Mouse (Mus musculus) megakaryocyte, embryonic 14.5 days (primary cell): ENCODE measurements around the gene Olfr344. TPM values are rescaled to one million over a fixed set of nuclear protein-coding genes. Genes with fewer than 3 reads are reported as not detected.

ENCODE experiments used
- H3K27me3 ChIP-seq: replicated peaks from 2 replicates; pipeline ENCODE3; 2012; ENCODE audit warnings: inconsistent platforms
- H3K36me3 ChIP-seq: replicated peaks from 2 replicates; pipeline ENCODE3; 2012; ENCODE audit warnings: low read length, inconsistent platforms, mixed read lengths
- H3K4me1 ChIP-seq: 2 replicates; pipeline ENCODE4 v1.6.1; 2012; ENCODE audit warnings: inconsistent platforms
- H3K4me3 ChIP-seq: replicated peaks from 2 replicates; pipeline ENCODE3; 2012; ENCODE audit warnings: moderate library complexity, mild to moderate bottlenecking, inconsistent platforms
- H3K9me3 ChIP-seq: 2 replicates; pipeline ENCODE4 v1.6.1; 2012; ENCODE audit warnings: inconsistent platforms
- FLI1 ChIP-seq: IDR thresholded peaks from 2 replicates; pipeline ENCODE4 v1.6.1; 2012; ENCODE audit warnings: low read length, inconsistent platforms, mixed read lengths
- GATA1 ChIP-seq: IDR thresholded peaks from 3 replicates; pipeline ENCODE4 v1.6.1; 2012; ENCODE audit warnings: mixed read lengths, low read length, inconsistent platforms, borderline replicate concordance
- polyA plus RNA-seq: library from polyadenylated mRNA; stranded (reverse); fragments of >175 nt; gene quantifications from 2 replicates; pipeline ENCODE4 v1.2.3, GENCODE M21; 2012; ENCODE audit warnings: low replicate concordance; ENCODE audit not compliant: insufficient read depth

Gene Olfr344
- polyA plus RNA-seq, result not detected in 2 replicates

- no peak for TF ChIP-seq GATA1
- TF ChIP-seq FLI1, result no peak
- Histone ChIP-seq H3K27me3 (no peaks in the 10 kb centered on the region), H3K4me1 (no peaks in the 10 kb centered on the region), H3K36me3 (no peaks in the 10 kb centered on the region), H3K9me3 (0 out of 2 replicates have a peak, but pooled peaks cover 3% of the 10 kb centered on the region), H3K4me3 (no peak within 1 kb of the TSS)
Observed at GRCm38 (mm10) chr2:36566362-36566761, at the start of gene Olfr344. Gene Olfr344 (plus strand): TSS chr2:36566662.

DNA sequence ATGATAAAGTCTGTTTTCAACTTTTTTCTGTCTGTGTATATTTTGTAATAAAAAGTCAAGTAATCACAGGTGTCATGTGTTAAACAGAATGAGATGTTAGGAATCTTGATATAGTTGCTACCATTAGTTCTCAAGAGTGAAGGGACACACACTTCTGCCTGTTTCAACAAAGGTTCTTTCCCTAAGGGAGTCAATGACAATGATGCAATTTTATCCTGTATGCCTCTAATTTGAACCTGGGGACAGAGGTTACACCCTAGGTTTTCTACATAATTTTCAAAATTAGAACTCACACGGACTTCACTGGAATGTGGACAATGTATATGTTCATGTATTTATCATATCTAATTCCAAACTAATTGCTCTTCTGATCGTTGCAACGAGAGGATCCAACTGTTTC is 41.8 kb upstream of the Olfr344 start, which contains the start of gene Olfr342:
Gene Olfr342 (plus strand): TSS at position 301 of the 400 bp plus-strand sequence.
- Histone ChIP-seq H3K27me3 (no peaks in the 10 kb centered on the region), H3K4me1 (no peaks in the 10 kb centered on the region), H3K4me3 (no peak within 1 kb of the TSS), H3K9me3 (no peaks in the 10 kb centered on the region), H3K36me3 (no peaks in the 10 kb centered on the region)
- no peak for TF ChIP-seq FLI1
- TF ChIP-seq GATA1, result no peak

GRCm38 (mm10) chr2:36565156-36565555 is 1.3 kb upstream of the Olfr344 start:
- H3K27me3 ChIP-seq, result no peaks in the 10 kb centered on the region

DNA sequence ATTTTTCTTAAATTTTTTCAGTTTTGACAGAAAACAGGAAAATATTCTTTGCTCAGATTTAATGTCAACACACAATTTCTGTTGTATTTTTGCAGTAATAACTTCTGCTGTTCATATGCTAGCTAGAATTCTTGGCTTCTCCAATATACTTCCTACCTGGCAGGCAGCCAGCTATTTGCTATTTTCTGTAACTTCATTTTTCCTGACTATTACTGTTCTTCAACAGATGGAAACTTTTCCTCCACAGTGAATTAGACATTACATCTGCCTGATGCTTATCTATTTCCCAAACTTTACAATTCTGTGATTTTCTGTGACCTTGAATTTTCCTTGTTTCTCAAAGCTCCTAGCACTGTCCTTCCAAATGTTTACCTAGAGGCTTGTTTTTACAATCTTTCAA is 560 bp downstream of the Olfr344 start:
- Histone ChIP-seq H3K4me1 (no peaks in the 10 kb centered on the region), H3K4me3 (no peak overlapping the region), H3K9me3 (0 out of 2 replicates have a peak, but pooled peaks cover 3% of the 10 kb centered on the region), H3K27me3 (no peaks in the 10 kb centered on the region), H3K36me3 (no peaks in the 10 kb centered on the region)
- no peak for TF ChIP-seq FLI1
- TF ChIP-seq GATA1, result no peak

More at GRCm38 (mm10) chr2:36565156-36565555, 1.3 kb upstream of the Olfr344 start:
- TF ChIP-seq FLI1 (no peak), GATA1 (no peak)
- H3K9me3 ChIP-seq, result 0 out of 2 replicates have a peak, but pooled peaks cover 3% of the 10 kb centered on the region
- H3K36me3 ChIP-seq, result no peaks in the 10 kb centered on the region
- H3K4me1 ChIP-seq, result no peaks in the 10 kb centered on the region
- H3K4me3 ChIP-seq, result no peak overlapping the region

- Histone ChIP-seq H3K36me3 (no peaks in the 10 kb centered on the region), H3K4me1 (no peaks in the 10 kb centered on the region), H3K27me3 (no peaks in the 10 kb centered on the region), H3K4me3 (no peak overlapping the region), H3K9me3 (0 out of 2 replicates have a peak, but pooled peaks cover 3% of the 10 kb centered on the region)
- TF ChIP-seq GATA1, result no peak
Observed at GRCm38 (mm10) chr2:36567845-36568244, 1.4 kb downstream of the Olfr344 start.

Other genes with a start within 250 kb of the Olfr344 start
- not detected in 2 replicates for gene Olfr338, start 193.1 kb upstream of the Olfr344 start, polyA plus RNA-seq
- gene Olfr339, start 147.7 kb upstream of the Olfr344 start, polyA plus RNA-seq, result not detected in 2 replicates
- gene Olfr340, start 114.1 kb upstream of the Olfr344 start, polyA plus RNA-seq, result not detected in 2 replicates
- not detected in 2 replicates for gene Olfr341, start 84.2 kb upstream of the Olfr344 start, polyA plus RNA-seq
- gene Olfr342, start 41.7 kb upstream of the Olfr344 start, polyA plus RNA-seq, result not detected in 2 replicates
- gene Olfr345, start 73.4 kb downstream of the Olfr344 start, polyA plus RNA-seq, result not detected in 2 replicates
- not detected in 2 replicates for gene Olfr346, start 119.1 kb downstream of the Olfr344 start, polyA plus RNA-seq
- not detected in 2 replicates for gene Olfr347, start 165.2 kb downstream of the Olfr344 start, polyA plus RNA-seq
- gene Olfr348, start 217.6 kb downstream of the Olfr344 start, polyA plus RNA-seq, result not detected in 2 replicates
- not detected in 2 replicates for gene Olfr50, start 223.9 kb downstream of the Olfr344 start, polyA plus RNA-seq